Mouse (Mus musculus) thymus, postnatal 25 days (tissue): ENCODE data around the gene Itgam.

Experiments used
- DNase-seq: peaks from one replicate; pipeline ENCODE4 v3.0.0; 2022

The Itgam gene

DNA sequence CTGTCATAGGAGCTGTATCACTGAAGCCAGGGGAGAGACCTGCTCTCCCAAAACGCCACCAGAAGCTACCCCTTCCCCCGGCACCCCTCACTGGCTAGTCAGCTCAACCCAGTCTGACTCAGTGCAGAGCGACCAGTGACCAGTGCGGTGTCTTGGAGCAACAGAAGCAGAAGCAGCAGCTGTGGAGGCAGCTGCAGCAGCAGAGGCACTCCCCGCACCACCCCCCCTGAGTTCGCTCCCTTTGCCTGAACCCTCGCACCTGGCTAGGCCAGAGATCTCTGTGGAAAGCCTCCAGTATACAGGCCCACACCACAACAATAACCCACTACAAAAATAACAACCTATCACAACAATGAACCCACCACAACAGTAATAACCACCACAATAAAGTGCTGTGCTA lies 3.9 kb upstream of the Itgam start:
- peak; percentile 76 for DNase-seq

- no peak for DNase-seq
These were observed 3.3 kb upstream of the Itgam start for GRCm38 (mm10) chr7:128059091-128059490.

- no peak for DNase-seq
These were observed 856 bp downstream of the Itgam start for GRCm38 (mm10) chr7:128063211-128063781.

- no peak for DNase-seq
These were observed 3.1 kb downstream of the Itgam start for GRCm38 (mm10) chr7:128065547-128065946.

GRCm38 (mm10) chr7:128067847-128068246 lies 5.4 kb downstream of the Itgam start:
- peak; percentile 43 for DNase-seq

- no peak for DNase-seq
These were observed 7.4 kb downstream of the Itgam start for GRCm38 (mm10) chr7:128069844-128070243.

DNA sequence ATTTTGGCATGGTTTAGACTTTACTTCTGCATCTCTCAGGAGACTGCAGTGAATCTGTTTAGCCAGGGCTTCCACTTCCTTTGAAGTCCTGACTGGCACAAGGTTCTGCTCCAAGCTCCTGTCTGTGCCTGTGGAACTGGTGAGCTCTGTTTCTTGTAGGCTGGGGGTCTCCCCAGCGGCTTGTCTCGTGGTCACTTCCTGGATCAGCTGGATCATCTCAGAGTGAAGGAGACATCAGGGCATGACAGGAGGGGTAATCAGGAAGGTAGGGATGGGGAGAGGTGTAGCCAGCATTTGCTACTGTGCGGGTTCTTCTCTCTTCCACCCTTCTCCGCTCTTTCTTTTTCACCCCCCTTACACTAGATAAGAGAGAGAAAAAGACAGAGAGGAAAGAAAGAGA lies 9.4 kb downstream of the Itgam start:
- no peak for DNase-seq

GRCm38 (mm10) chr7:128080012-128080411 lies 17.6 kb downstream of the Itgam start:
- peak; percentile 77 for DNase-seq

DNA sequence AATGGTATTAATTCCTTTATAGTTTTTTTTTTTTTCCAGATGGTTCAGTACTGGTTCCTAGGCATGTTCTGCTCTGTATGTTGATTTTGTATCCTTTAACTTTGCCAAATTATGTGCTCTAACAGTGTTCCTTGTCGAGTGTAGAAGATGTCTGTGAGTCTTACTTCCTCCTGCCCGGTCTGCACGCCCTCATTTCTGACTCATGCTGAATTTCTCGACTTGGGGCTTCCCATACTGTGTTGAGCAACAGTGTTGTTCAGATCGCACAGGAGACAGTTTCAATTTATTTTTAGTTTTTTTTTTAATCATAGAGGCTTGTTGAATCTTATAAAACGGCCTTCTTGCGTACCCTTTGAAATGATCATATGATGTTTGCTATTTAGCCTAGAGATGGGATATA lies 26.7 kb downstream of the Itgam start:
- no peak for DNase-seq

- no peak for DNase-seq
These were observed 35.7 kb downstream of the Itgam start for GRCm38 (mm10) chr7:128098135-128098534.

DNA sequence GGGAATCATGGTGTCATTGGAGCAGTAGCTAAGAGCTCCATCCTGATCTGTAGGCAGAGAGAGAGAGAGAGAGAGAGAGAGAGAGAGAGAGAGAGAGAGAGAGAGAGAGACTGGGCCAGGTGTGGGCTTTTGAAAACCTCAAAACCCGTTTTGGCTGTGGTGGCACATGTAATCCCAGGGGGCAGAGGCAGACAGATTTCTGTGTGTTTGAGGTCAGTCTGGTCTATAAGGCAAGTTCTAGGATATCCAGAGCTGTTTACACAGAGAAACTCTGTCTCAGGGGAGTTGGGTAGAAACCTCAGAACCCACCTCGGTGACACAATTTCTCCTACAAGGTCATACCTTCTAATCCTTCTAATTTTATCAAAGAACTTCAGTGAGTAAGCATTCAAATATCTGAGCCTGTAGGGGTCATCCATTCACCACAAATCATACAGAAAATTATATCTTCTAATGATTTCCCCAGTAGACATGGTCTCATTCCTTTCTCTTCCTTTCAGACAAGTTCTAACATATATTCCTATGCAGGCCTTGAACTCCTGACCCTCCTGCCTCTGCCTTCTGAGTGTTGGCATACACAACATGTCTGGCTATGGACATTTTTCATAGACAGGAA lies 38.4 kb downstream of the Itgam start:
- no peak for DNase-seq

DNA sequence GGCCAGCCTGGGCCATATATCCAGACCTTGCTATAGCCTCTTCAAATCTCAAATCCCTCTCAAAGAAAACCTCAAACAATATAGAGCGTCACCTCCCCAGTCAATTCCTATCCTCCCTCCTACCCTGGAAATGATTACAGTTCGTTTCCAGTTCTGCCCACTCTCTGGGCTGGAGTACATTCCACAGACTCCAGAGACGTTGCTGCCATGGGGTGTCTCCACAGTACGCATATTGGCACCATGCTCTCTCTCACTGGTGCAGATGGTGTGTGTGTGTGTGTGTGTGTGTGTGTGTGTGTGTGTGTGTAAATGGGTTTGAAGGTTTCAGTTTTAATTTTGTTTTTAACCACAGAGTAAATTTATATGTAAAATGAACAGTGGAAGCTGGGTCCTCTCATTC lies 42.8 kb downstream of the Itgam start:
- DNase-seq = no peak

DNA sequence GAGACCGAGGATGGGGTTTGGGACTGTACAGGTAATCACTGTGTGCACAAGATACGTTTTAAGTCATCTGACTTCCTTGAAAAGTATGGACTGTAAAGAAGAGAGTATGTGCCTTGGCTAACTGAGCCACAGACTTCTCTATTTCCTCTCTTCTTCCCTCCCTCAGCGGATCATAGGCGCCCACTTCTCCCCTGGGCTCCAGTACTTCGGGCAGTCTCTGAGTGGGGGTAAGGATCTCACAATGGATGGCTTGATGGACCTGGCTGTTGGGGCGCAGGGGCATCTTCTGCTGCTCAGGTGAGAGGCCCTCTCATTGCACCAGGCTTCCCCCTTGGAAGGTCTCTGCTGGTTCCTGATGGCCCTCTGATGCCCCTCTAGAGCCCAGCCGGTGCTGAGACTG lies 45.0 kb downstream of the Itgam start:
- no peak for DNase-seq

DNA sequence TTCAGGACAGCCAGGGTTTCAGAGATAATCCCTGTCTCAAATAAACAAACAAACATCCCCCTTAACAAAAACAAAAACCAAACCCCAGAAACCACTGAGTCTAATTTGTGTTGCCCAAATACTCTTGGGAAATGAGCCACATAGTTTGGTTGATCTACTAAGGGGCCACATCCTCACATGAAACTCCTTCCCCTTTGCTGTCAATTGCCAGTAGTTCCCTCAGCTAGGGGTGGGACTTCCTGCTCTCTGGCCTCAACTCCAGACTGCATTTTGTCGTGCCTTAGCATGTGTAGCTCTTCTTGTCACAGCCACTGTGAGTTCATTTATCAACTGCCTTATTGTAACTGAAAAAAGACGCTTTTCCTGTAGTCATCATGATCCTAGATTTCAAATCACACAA lies 47.9 kb downstream of the Itgam start:
- no peak for DNase-seq

DNA sequence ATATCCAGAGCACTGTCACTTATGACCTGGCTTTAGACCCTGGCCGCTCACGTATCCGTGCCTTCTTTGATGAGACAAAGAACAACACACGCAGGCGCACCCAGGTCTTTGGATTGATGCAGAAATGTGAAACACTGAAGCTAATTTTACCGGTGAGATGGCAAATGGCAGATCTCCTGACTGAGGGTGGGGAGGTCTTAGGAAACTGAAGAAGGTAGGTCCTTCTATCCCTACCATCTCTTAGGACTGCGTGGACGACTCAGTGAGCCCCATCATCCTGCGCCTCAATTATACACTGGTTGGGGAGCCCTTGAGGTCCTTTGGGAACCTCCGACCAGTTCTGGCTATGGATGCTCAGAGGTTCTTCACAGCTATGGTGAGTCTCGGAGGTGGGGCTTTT lies 49.7 kb downstream of the Itgam start:
- no peak for DNase-seq

DNA sequence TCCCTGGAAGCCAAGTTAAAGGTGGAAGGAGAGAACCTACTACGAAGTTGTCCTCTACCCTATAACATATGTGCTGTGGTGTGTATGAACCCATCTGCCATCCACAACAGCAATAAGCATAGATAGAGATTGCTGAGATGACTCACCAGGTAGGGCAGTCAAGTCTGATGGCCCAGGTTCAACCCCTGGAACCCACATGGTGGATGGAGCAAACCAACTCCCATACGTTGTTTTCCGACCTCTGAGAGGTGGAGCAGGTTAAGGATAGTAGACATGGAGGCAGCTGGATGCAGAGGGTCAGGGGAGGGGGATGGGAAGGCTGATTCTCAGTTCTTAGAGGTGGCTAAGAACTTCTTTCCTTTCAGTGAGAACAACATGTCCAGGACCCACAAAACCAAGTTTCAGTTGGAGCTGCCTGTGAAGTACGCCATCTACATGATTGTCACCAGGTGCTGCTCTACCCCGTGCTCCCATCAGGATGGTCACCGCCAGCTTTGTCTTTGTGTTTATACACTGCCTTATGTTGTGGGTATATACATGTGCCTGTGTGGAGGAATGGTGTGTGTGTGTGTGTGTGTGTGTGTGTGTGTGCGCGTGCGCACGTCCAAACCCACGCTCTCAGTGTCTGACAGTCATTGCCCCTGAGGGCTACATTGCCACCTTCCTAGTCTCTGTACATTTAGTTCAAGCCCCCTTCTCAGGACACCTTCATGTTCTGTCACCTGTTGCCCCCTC lies 52.1 kb downstream of the Itgam start:
- no peak for DNase-seq

DNA sequence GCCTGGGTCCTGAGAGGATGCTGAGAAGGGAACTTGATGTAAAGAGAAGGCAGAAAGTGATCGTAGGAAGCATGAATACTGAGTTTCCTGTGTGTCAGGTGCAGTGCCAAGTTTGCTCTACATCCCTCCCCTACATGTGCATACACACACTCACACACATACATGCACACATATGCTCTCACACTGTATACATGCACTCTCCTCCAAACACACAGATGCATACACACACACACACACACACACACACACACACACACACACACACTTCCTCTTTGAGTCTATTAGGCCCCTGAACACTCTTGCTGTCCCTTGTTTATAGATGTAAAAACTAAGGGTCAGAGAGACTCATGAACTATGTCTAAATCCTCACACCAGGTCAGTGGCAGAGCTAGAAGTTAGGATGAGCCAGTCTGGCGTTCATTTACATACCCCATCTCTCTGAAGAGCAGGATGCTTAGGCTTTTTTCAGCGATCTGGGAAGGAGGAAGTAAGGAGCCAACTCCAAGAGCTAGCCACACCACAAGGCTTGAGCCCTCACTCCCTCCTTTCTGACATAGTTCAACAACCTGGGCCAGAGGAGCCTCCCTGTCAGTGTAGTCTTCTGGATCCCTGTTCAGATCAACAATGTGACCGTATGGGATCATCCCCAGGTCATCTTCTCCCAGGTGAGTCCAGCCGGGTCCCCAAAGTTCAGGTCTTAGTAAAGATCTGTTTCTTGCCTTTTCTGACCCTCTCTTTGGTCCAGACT lies 52.9 kb downstream of the Itgam start:
- DNase-seq = no peak

DNA sequence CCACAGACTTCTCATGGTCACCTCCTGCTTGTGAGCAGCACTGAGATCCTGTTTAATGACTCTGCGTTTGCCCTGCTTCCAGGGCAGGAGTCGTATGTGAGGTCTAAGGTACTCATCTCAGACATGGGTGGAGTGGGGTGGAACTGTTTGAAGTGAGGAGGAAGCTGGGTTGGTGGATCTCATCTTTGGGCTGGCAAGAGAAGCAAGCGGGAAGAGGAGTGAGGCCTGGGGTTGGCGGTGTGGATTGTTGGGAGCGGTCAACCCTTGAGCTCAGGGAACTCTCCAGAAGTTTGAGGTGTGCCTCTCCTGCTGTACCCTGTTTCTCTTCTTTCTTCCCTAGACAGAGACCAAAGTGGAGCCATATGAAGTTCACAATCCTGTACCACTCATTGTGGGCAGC lies 54.0 kb downstream of the Itgam start:
- no peak for DNase-seq

DNA sequence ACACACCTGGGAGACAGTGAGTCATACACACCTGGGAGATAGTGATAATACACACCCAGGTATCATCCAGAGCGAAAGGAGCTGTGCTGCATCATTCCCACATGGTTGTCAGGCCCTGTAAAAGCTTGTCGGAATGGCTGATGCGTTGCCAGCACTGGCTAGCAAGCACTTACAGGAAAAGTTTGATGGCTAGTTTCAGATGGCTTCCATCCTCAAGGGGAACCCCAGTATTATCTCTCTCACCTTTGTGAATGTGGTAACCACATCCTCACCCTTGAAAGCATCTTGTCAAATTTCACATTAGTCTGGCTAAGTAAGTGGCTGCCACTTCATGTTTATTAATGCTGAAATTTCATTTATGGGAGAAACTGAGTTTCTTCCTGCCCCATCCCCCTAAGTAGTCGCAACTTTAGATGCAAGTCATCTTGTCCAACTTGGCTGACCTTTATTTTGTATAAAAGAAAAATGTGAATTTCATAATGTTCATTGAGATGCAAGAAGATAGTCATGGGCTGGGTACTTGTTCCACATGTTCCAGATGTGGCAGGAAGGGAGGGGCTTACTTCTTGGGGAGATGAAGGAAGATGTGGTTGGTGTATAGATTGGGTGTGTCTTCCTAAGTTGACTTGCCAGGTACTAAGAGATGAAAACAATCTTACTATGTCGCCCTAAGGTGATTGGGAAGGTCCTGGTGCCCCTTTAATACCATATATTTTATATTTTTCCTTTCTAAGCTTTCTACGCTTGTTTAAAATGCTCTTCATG lies 57.5 kb downstream of the Itgam start:
- DNase-seq = no peak

GRCm38 (mm10) chr7:128128741-128129720 lies 66.6 kb downstream of the Itgam start, which contains the start of gene Itgax:
Itgax (plus strand) TSS chr7:128129547.
- DNase-seq = no peak

DNA sequence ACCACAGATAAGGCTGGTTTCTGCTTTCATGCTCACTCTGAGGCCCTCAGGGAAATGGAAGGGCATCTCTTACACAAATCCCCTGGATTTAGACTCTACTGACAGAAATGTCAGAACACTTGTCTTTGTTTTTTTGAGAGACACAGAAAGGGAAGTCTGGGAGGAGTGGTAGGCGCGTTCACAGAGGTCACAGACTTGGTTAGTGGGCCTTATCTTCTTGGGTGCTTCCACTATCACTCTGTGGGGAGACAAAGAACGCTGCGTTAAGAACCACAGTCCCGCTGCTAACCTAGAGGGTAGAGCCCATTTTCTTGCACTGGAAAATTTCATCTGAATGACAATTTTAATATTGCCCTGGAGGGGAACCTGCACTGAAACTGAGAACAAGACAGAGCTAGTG lies 69.7 kb downstream of the Itgam start:
- no peak for DNase-seq

DNA sequence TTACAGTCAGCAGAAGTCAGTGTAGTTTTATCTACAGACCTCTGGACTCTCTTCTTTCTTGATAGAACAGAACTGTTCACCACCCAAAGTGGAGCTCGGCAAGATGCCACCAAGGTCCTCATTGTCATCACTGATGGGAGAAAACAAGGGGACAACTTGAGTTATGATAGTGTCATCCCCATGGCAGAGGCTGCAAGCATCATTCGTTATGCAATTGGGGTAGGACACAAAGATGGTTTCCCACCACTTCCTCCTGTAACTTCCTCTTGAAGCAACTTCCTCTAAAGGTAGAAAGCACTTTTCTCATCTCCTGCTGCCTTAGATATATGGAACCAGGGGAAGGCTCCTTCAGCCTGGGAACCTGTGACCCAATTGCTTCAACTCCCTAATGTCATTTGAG lies 71.2 kb downstream of the Itgam start:
- DNase-seq = no peak
